Mouse (Mus musculus): ENCODE data around the gene Ubac1. TPM values are rescaled to one million over a fixed set of nuclear protein-coding genes. Genes with fewer than 3 reads are reported as not detected.
A peak's percentile ranks its signal among the peaks of the same experiment; 100 is the strongest.

Ubac1 gene
- polyA plus RNA-seq (2012; rRNA removed), result 56.6 and 62.4 TPM in 2 replicates

GRCm38 (mm10) chr2:26021561-26022257, at the start of gene Ubac1:
Ubac1 (minus strand) TSS chr2:26021747.
- peak; percentile 79 for DNase-seq (ENCODE audit: low spot score)

- DNase-seq (ENCODE audit: low spot score), result no peak
Observed at GRCm38 (mm10) chr2:26068592-26068991, 47.0 kb upstream of the Ubac1 start.

DNA sequence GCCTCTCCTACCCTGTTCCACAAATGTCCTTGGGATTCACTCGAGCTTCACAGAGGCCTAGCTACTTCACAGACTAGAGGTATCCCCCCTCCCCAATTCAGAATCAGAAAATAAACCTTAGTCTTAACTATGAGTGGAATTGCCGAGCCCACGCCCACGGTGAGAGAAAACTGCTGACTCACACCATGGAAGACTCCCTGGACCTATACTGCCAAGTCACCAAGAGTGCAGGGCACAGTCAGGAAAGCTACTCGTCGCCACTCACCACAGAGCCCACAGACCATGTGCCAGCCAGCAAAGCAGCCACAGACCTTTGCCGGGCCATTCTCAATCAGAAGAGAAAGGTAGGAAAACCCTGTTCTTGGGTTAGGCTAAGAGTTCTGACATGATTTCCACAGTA, 46.6 kb upstream of the Ubac1 start:
- DNase-seq (ENCODE audit: low spot score), result no peak

DNA sequence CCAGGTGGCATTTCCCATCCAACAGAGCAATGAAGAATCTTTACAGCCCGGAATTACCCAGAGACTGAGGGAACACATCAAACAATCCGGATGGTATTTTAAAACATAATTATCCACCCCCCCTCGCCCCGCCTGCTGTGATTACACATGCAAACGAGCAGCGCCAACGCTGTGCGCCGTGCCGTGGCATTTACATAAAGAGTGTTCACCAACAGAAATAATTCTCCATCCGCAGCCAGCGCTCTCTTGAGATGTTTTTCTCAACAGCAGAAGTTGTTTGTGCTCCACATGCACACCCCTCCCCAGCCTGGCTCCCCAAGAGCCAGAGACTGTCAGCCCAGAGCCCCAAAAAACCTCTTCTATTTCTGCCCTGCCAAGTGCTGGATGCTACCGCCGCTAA, 45.0 kb upstream of the Ubac1 start:
- DNase-seq (ENCODE audit: low spot score), result no peak

GRCm38 (mm10) chr2:26062742-26063427, 41.3 kb upstream of the Ubac1 start:
- DNase-seq (ENCODE audit: low spot score), result no peak

GRCm38 (mm10) chr2:26062241-26062640, 40.7 kb upstream of the Ubac1 start:
- no peak for DNase-seq (ENCODE audit: low spot score)

DNA sequence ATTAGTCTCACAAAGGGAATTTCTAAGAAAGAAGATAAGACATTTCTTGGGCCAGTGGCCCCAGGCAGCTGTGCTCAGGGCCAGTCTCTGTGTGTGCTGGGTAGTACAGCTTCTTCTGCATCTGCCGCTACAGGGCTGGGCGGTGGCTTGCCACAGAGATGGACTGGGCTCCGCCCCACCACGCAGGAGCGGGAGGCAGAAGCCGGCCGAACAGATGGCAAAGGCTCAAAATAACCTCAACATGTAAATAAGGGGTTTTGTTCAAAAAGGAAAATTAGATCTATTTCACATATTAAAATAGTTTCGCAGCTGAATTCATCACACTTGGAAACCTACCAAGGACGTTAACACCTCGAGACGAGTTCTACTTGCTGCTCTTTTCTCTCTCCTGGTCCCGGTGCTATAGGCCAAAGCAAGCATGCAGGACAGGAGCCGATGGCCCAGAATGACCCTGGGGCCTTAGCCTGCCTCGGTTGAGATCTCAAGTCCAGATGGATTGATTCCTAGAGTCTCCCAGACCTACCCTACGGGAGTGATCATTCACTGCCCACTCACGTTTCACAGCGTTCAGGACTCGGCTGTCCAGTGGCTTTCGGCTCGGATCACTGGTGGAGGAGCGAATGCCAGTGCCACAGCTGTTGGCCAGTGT, 39.6 kb upstream of the Ubac1 start:
- DNase-seq (ENCODE audit: low spot score), result no peak

DNA sequence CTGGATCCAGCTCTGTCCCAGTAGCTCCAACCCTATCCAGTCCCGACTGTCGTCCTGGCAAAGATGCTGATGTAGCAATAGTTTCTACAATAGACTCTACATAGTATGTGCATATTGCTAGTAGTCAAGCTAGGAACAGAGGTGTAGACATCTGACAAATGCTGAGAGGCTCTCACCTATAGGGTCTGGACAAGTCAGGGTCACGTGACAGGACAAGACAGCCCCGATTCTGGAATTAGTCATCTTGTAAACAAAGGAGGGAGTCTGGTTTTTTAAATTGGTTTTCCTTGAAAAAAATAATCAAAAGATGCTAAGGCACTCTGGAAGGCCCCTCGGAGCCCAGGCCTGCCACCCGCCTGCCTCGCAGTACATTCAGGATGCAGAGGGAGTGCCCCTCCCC, 35.5 kb upstream of the Ubac1 start:
- no peak for DNase-seq (ENCODE audit: low spot score)

- no peak for DNase-seq (ENCODE audit: low spot score)
Observed at GRCm38 (mm10) chr2:26056226-26056625, 34.7 kb upstream of the Ubac1 start.

- DNase-seq (ENCODE audit: low spot score), result no peak
Observed at GRCm38 (mm10) chr2:26055747-26056102, 34.2 kb upstream of the Ubac1 start.

DNA sequence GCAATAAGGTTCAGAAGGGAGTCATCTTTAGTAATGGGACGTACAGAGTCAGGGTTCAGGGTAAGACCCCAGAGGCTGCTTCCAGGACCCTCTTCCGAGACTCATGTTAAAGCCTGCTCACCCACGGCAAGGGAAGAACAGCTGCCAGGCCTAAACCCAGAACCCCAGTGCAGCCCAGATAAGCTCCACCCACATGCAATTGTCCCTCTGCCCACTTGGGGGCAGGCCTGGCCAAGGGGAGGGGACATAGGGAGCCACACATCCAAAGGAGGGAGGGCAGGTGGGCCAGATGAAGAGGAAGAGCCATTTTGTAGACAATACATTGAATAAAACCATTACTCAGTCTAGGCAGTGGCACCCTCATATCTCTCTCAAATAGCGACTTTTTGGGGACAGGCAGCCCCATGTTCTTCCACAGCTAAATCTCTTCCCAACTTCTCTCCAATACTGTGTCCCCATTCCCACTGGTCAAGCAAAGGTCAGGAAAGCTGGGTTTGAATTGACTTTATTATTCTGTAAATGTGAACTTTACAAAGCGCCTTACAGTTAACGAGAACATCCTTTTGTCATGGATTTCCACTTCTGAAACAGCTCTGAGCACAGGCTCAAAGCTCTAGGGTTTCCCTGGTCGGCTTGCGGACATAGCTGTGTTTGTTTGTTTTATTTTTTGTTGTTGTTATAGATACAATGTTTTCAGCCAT, 33.6 kb upstream of the Ubac1 start:
- peak; percentile 40 for DNase-seq (ENCODE audit: low spot score)

GRCm38 (mm10) chr2:26052806-26053205, 31.3 kb upstream of the Ubac1 start:
- DNase-seq (ENCODE audit: low spot score), result no peak

DNA sequence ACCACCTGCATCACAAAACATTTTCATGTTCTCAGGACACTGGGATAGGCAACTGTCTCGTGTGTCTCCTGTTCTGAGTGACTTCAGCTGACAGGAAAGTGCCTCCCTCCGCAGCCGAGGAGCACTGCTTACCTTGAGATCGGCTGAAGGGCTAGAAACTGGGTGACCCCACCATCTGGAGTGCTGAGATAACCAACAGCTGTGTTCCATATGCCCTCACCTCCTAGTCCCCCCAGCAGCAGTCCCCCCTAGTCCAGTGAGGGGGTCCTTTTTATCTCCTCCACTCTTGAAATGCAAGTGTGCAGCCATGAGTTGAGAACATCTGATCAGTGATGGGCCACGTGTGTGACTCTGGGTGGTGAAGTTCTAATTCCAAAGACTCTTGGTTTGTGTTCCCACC, 27.3 kb upstream of the Ubac1 start:
- DNase-seq (ENCODE audit: low spot score), result no peak

GRCm38 (mm10) chr2:26044216-26044615, 22.7 kb upstream of the Ubac1 start:
- DNase-seq (ENCODE audit: low spot score), result no peak

DNA sequence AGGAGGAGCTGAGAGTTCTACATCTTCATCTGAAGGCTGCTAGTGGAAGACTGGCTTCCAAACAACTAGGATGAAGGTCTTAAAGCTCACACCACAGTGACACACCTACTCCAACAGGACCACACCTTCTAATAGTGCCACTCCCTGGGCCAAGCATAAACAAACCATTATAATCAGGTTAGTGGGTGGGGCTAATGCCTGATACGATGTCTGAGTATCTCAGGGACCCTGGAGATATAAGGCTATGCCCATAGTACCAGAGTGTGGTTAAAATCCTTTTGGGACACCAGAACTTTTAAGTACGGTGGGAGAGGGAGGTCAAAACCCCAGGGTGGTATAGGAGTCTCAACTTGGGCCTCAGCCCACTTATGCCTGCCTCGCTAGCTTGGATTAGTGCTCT, 21.1 kb upstream of the Ubac1 start:
- DNase-seq (ENCODE audit: low spot score), result no peak

- DNase-seq (ENCODE audit: low spot score), result no peak
Observed at GRCm38 (mm10) chr2:26041163-26041810, 19.7 kb upstream of the Ubac1 start.

DNA sequence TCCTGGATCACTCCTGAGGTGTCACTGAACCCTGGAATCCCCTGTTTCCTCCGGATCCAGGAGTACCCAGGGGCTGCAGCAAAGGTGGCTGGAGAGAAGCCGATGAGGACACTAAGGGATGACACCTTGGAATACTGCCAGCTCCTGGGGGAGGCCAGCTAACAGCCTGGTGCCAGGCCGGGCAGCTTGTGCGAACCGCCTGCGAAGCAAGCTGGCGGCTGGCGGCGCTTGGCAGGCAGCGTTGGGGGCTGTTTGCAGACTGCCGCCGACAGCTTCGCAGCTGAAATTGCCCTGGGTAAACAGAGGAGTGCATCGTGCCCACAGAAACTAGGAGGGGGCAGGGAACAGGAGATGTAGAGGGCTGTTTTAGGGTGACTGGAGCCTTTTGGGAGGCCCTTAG, 18.4 kb upstream of the Ubac1 start:
- DNase-seq (ENCODE audit: low spot score), result no peak

- no peak for DNase-seq (ENCODE audit: low spot score)
Observed at GRCm38 (mm10) chr2:26037386-26037785, 15.8 kb upstream of the Ubac1 start.

DNA sequence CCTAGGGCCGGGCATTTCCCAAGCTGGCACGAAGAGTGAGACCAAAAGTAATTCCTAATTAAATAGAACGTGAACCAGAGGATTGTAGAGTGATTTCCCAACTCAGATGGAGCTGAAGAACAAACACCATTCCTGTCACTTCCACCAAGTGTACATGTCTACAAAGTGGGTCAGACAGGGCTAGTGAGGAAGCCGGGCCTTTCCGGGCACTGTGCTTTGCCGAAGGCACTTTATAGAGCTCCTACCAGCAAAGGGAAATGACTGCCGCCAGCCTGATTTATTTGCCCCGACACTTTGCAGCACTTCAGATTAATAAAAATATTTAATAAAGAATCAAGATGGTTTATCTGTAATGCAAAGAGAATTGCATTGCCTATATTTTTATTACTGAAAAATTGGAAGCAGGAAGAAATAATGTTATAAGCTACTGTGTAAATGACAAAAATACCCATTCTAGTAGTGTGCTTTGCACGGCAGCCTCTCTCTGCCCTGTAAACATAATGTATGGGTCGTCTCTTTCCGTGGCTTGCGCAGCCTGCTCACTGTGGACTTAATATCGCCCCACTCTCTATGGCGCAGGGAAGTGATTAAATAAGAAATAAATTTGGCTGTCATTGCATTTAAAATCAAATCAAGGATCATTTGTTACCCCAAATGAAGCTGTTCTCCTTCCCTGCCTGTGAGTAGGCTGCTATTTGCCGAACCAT, 12.9 kb upstream of the Ubac1 start:
- no peak for DNase-seq (ENCODE audit: low spot score)

GRCm38 (mm10) chr2:26030288-26030687, 8.7 kb upstream of the Ubac1 start:
- DNase-seq (ENCODE audit: low spot score), result no peak

Data from urinary bladder, adult 2 months (tissue).